Mouse (Mus musculus) lung, adult 2 months (tissue): ENCODE results near the gene Cdkn1c. TPM values are rescaled to one million over a fixed set of nuclear protein-coding genes. Genes with fewer than 3 reads are reported as not detected.

Experiments
- DNase-seq: peaks from one replicate; pipeline ENCODE4 v3.0.0; 2022
- H3K4me1 ChIP-seq: fragments of 200-500 bp; 2 replicates; pipeline ENCODE4 v1.6.1; 2011; ENCODE audit warnings: low read length; ENCODE audit not compliant: control insufficient read depth, insufficient read depth
- H3K4me3 ChIP-seq: fragments of 200-500 bp; replicated peaks from 2 replicates; pipeline ENCODE3; 2011; ENCODE audit warnings: low read depth, mild to moderate bottlenecking, control low read depth, low read length; ENCODE audit errors: extremely low read depth
- CTCF ChIP-seq: fragments of 200-500 bp; IDR thresholded peaks from 2 replicates; pipeline ENCODE4 v1.5.1; 2011; ENCODE audit warnings: mild to moderate bottlenecking, low read length, control low read depth; ENCODE audit not compliant: insufficient read depth
- POLR2A ChIP-seq: fragments of 200-500 bp; IDR thresholded peaks from 2 replicates; pipeline ENCODE4 v1.6.1; 2011; ENCODE audit warnings: low read depth, mild to moderate bottlenecking, control low read depth, low read length, borderline replicate concordance; ENCODE audit errors: extremely low read depth
- WGBS: fragments of 180-500 bp; shearing (Covaris S2); methylation state at CpG from one replicate; pipeline ENCODE4 v1.1.7; 2018; 5-methylcytosine and 5-hydroxymethylcytosine counted together
- polyA plus RNA-seq: library from polyadenylated mRNA; depleted of rRNA; stranded (reverse); fragments of >200 nt; gene quantifications from 2 replicates; pipeline ENCODE4 v1.2.3, GENCODE M21; 2012

Gene Cdkn1c
- polyA plus RNA-seq, 1 experiment, result 31.6 TPM

- TF ChIP-seq CTCF (no peak), POLR2A (no peak)
- H3K4me1 ChIP-seq, result peaks cover 2% of the 10 kb centered on the region; the same call in 1 of the 2 replicates
- 81% methylated on average over 3 of the region's 3 CpGs for WGBS
- DNase-seq, result no peak
- no peak overlapping the region for H3K4me3 ChIP-seq
These were observed 16.0 kb upstream of the Cdkn1c start for GRCm38 (mm10) chr7:143476702-143477335.

- DNase-seq, result no peak
- 59% methylated on average over 11 of the region's 11 CpGs for WGBS
- peaks cover 2% of the 10 kb centered on the region; the same call in 1 of the 2 replicates for H3K4me1 ChIP-seq
- TF ChIP-seq CTCF, result no peak
- no peak for TF ChIP-seq POLR2A
- H3K4me3 ChIP-seq, result no peak overlapping the region
These were observed 15.0 kb upstream of the Cdkn1c start for GRCm38 (mm10) chr7:143475876-143476275.

- TF ChIP-seq POLR2A, result no peak
- TF ChIP-seq CTCF, result no peak
- Histone ChIP-seq H3K4me1 (peaks cover 2% of the 10 kb centered on the region; the same call in 1 of the 2 replicates), H3K4me3 (no peak overlapping the region)
- WGBS, result 36% methylated on average over 10 of the region's 10 CpGs
- no peak for DNase-seq
These were observed 14.0 kb upstream of the Cdkn1c start for GRCm38 (mm10) chr7:143474811-143475210.

GRCm38 (mm10) chr7:143473347-143474101, 12.7 kb upstream of the Cdkn1c start, which contains the start of gene Slc22a18:
Slc22a18 (plus strand) TSS chr7:143473736.
- WGBS, result 23% methylated on average over 4 of the region's 4 CpGs
- peaks cover 2% of the 10 kb centered on the region; the same call in 1 of the 2 replicates for H3K4me1 ChIP-seq
- peak; percentile 51 for DNase-seq
- TF ChIP-seq CTCF (no peak), POLR2A (peak; percentile 61; the same call in 1 of the 2 replicates)
- peak within 1 kb of the TSS; percentile 11 for H3K4me3 ChIP-seq

- 9% methylated on average over 8 of the region's 8 CpGs for whole genome bisulfite sequencing
- peak; percentile 75 for DNase-seq
These were observed 9.1 kb upstream of the Cdkn1c start for GRCm38 (mm10) chr7:143469946-143470345.

GRCm38 (mm10) chr7:143467714-143468113, 6.9 kb upstream of the Cdkn1c start:
- WGBS, result 38% methylated on average over 6 of the region's 6 CpGs
- TF ChIP-seq POLR2A (no peak), CTCF (no peak)
- H3K4me1 ChIP-seq, result no peaks in the 10 kb centered on the region
- no peak overlapping the region for H3K4me3 ChIP-seq
- no peak for DNase-seq

More at GRCm38 (mm10) chr7:143469946-143470345, 9.1 kb upstream of the Cdkn1c start:
- Histone ChIP-seq H3K4me1 (peaks cover 2% of the 10 kb centered on the region; the same call in 1 of the 2 replicates), H3K4me3 (no peak overlapping the region)
- TF ChIP-seq POLR2A, result no peak
- peak; percentile 91 for TF ChIP-seq CTCF

GRCm38 (mm10) chr7:143466099-143466677, 5.3 kb upstream of the Cdkn1c start:
- Histone ChIP-seq H3K4me3 (no peak overlapping the region), H3K4me1 (no peaks in the 10 kb centered on the region)
- TF ChIP-seq POLR2A, result no peak
- peak; percentile 85 for TF ChIP-seq CTCF
- WGBS, result 37% methylated on average over 14 of the region's 14 CpGs
- DNase-seq, result peak; percentile 85

- peak; percentile 31 for DNase-seq
- 16% methylated on average over 56 of the region's 56 CpGs for WGBS
- peaks cover 4% of the 10 kb centered on the region; the same call in 1 of the 2 replicates for H3K4me1 ChIP-seq
- TF ChIP-seq CTCF, result no peak
- no peak for TF ChIP-seq POLR2A
- no peak overlapping the region for H3K4me3 ChIP-seq
These were observed 4.1 kb upstream of the Cdkn1c start for GRCm38 (mm10) chr7:143464811-143465560.
